Mouse (Mus musculus): ENCODE results near the gene Mag.
"Not testable (repeated sequence)": the region's sequence is repeated elsewhere in the genome, so short reads cannot be mapped to it uniquely, and the experiment has no call there.

GRCm38 (mm10) chr7:30922490-30922889 lies 7.8 kb upstream of the Mag start:
- not testable (repeated sequence) for TF ChIP-seq GATA1 (IDR thresholded peaks at IDR 0.05; ENCODE audit: borderline replicate concordance, low read length); FLI1 (IDR thresholded peaks at IDR 0.05; ENCODE audit: low read length)

All from megakaryocyte, embryonic 14.5 days (primary cell).